Mouse (Mus musculus) lung, adult 2 months (tissue): ENCODE results near the gene Ssmem1. TPM values are rescaled to one million over a fixed set of nuclear protein-coding genes. Genes with fewer than 3 reads are reported as not detected.

Experiments used
- DNase-seq: peaks from one replicate; pipeline ENCODE4 v3.0.0; 2022
- H3K4me1 ChIP-seq: fragments of 200-500 bp; 2 replicates; pipeline ENCODE4 v1.6.1; 2011; ENCODE audit warnings: low read length; ENCODE audit not compliant: control insufficient read depth, insufficient read depth
- H3K4me3 ChIP-seq: fragments of 200-500 bp; replicated peaks from 2 replicates; pipeline ENCODE3; 2011; ENCODE audit warnings: low read depth, mild to moderate bottlenecking, control low read depth, low read length; ENCODE audit errors: extremely low read depth
- CTCF ChIP-seq: fragments of 200-500 bp; IDR thresholded peaks from 2 replicates; pipeline ENCODE4 v1.5.1; 2011; ENCODE audit warnings: mild to moderate bottlenecking, low read length, control low read depth; ENCODE audit not compliant: insufficient read depth
- POLR2A ChIP-seq: fragments of 200-500 bp; IDR thresholded peaks from 2 replicates; pipeline ENCODE4 v1.6.1; 2011; ENCODE audit warnings: low read depth, mild to moderate bottlenecking, control low read depth, low read length, borderline replicate concordance; ENCODE audit errors: extremely low read depth
- WGBS: fragments of 180-500 bp; shearing (Covaris S2); methylation state at CpG from one replicate; pipeline ENCODE4 v1.1.7; 2018; 5-methylcytosine and 5-hydroxymethylcytosine counted together
- polyA plus RNA-seq: library from polyadenylated mRNA; depleted of rRNA; stranded (reverse); fragments of >200 nt; gene quantifications from 2 replicates; pipeline ENCODE4 v1.2.3, GENCODE M21; 2012; rRNA removed

The Ssmem1 gene
- polyA plus RNA-seq, 1 experiment, result not detected

DNA sequence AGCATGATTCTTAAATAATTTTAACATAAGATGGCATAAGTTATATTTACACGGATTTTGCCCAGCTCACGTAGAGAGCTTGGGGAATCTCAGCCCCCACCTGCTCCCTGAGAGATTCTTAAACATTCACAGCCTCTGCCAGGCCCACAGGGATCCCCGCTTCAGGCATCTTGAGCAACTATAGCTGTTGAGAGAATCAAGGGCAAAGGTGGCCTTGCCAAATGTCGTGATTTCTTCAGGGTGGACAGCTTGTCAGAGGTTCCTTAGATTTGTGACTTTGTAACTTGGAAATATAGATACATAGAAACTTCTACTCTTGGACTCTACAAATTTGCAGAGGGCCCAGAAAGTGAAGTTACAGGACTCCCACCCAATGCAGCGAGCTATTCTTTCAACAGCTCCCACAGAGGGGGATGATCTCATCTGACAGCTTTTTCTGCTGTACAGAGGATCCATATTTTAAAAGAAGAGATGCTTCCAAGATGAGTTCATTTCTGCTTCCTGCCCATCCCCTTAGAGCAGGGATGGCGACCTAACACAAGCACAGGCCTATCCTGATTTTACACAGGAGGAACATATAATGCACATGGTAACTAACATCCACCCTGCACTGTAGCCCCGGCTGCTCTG lies 43.8 kb downstream of the Ssmem1 start:
- H3K4me1 ChIP-seq, result no peaks in the 10 kb centered on the region
- no peak overlapping the region for H3K4me3 ChIP-seq
- no peak for DNase-seq
- 78% methylated on average over 7 of the region's 7 CpGs for WGBS
- TF ChIP-seq CTCF (no peak), POLR2A (no peak)

- Histone ChIP-seq H3K4me1 (no peaks in the 10 kb centered on the region), H3K4me3 (no peak overlapping the region)
- TF ChIP-seq CTCF (no peak), POLR2A (no peak)
- DNase-seq, result no peak
- 93% methylated on average over 5 of the region's 5 CpGs for WGBS
Measured at GRCm38 (mm10) chr6:30554092-30554491, 44.4 kb downstream of the Ssmem1 start.

- TF ChIP-seq POLR2A, result no peak
- no peak for TF ChIP-seq CTCF
- 82% methylated on average over 5 of the region's 5 CpGs for WGBS
- no peak for DNase-seq
Measured at GRCm38 (mm10) chr6:30554621-30555170, 45.0 kb downstream of the Ssmem1 start.

DNA sequence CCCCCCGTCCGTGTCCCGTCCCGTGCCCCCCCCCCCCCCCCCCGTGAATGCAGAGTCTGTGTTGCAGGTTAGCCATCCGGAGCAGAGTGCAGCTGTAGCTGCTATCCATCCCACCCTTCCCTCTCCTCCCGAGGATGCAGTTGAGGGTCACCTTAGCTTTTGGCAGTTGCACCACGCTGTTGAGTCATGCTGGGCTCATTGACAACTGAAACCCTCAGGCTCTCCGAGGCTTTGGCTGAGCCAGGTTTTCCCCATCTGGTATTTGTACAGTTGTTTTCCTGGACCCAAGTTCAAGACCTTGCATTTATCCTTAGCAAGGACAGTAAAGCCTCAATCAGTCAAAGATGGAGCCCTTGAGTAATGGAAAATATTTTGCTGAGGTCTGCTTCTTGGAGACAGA lies 46.4 kb downstream of the Ssmem1 start:
- no peak for DNase-seq
- Histone ChIP-seq H3K4me3 (no peak overlapping the region), H3K4me1 (no peaks in the 10 kb centered on the region)
- 23% methylated on average over 9 of the region's 9 CpGs for WGBS
- TF ChIP-seq POLR2A, result no peak
- TF ChIP-seq CTCF, result no peak

More at GRCm38 (mm10) chr6:30554621-30555170, 45.0 kb downstream of the Ssmem1 start:
- no peaks in the 10 kb centered on the region for H3K4me1 ChIP-seq
- no peak overlapping the region for H3K4me3 ChIP-seq

DNA sequence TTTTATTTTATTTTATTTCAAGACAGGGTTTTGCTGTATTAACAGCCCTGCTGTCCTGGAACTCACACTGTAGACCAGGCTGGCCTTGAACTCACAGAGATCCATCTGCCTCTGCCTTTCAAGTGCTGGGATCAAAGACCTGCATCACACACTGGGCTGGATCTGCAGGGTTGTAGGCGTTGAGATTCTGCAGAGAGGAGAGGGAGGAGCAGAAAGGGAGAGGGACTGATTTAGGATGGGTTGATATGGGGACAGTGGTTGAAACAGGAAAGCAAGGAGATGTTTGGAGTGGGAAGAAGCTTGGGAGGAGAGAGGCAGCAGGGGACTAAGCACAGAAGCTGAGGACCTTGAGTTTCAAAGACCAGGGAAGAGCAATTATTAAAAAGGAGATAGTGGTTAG lies 50.1 kb downstream of the Ssmem1 start:
- DNase-seq, result no peak
- no peaks in the 10 kb centered on the region for H3K4me1 ChIP-seq
- TF ChIP-seq POLR2A (no peak), CTCF (no peak)
- H3K4me3 ChIP-seq, result no peak overlapping the region
- WGBS, result 76% methylated on average over 1 of the region's 1 CpGs

- H3K4me3 ChIP-seq, result no peak overlapping the region
- no peak for TF ChIP-seq POLR2A
- WGBS, result 68% methylated on average over 4 of the region's 4 CpGs
- no peak for DNase-seq
- no peaks in the 10 kb centered on the region for H3K4me1 ChIP-seq
Measured at GRCm38 (mm10) chr6:30562132-30562531, 52.5 kb downstream of the Ssmem1 start.

- Histone ChIP-seq H3K4me3 (no peak overlapping the region), H3K4me1 (no peaks in the 10 kb centered on the region)
- no peak for DNase-seq
- TF ChIP-seq CTCF (no peak), POLR2A (no peak)
- 48% methylated on average over 6 of the region's 6 CpGs for WGBS
Measured at GRCm38 (mm10) chr6:30563575-30563974, 53.9 kb downstream of the Ssmem1 start.

GRCm38 (mm10) chr6:30564051-30564450 lies 54.4 kb downstream of the Ssmem1 start:
- Histone ChIP-seq H3K4me1 (no peaks in the 10 kb centered on the region), H3K4me3 (no peak overlapping the region)
- no peak for DNase-seq
- TF ChIP-seq POLR2A (no peak), CTCF (no peak)
- WGBS, result 79% methylated on average over 6 of the region's 6 CpGs

DNA sequence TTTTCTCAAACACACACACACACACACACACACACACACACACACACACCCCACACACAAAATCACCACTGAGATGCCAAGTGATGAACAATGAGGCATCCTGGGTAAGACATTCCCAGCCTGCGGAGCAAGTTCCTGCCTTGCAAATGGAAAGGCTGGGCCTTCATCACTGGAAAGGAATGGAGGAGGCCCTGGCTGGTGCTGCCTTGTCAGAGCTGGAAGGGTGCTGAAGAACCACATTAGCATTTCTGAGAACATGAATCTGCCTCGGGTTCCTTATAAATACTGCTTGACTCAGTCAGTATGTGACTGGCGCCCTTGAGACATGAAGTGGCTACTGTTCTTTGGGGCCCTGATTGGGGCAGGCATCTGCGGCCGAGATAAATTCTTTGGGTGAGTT lies 58.4 kb downstream of the Ssmem1 start, which contains the start of gene Cpa4:
TSS of gene Cpa4 (plus strand) at position 301 of the 400 bp plus-strand sequence.
- DNase-seq, result no peak
- no peak for TF ChIP-seq CTCF
- TF ChIP-seq POLR2A, result no peak
- Histone ChIP-seq H3K4me1 (no peaks in the 10 kb centered on the region), H3K4me3 (no peak within 1 kb of the TSS)
- 69% methylated on average over 5 of the region's 5 CpGs for WGBS

GRCm38 (mm10) chr6:30569331-30569730 lies 59.7 kb downstream of the Ssmem1 start:
- no peak for DNase-seq
- 95% methylated on average over 10 of the region's 10 CpGs for WGBS
- no peak for TF ChIP-seq CTCF
- TF ChIP-seq POLR2A, result no peak
- Histone ChIP-seq H3K4me3 (no peak overlapping the region), H3K4me1 (no peaks in the 10 kb centered on the region)

Other genes starting within 250 kb of the Ssmem1 start
- 59.9 and 103 TPM in 2 replicates for gene Ube2h, start 205.3 kb upstream of the Ssmem1 start, polyA plus RNA-seq
- gene Zc3hc1, start 118.8 kb upstream of the Ssmem1 start, polyA plus RNA-seq, result 13.8 TPM in 2 replicates
- gene Klhdc10, start 108.0 kb upstream of the Ssmem1 start, polyA plus RNA-seq, result 13.9 and 17.8 TPM in 2 replicates
- 31.4 and 40.3 TPM in 2 replicates for gene Tmem209, start 66 bp upstream of the Ssmem1 start, polyA plus RNA-seq
- gene Cpa2, start 31.7 kb downstream of the Ssmem1 start, polyA plus RNA-seq, result 0.13 and 0.28 TPM in 2 replicates
- 4.6 TPM in 1 of 2 replicates, not detected in the other for gene Cpa4, start 58.5 kb downstream of the Ssmem1 start, polyA plus RNA-seq
- gene Cpa5, start 101.2 kb downstream of the Ssmem1 start, polyA plus RNA-seq, result not detected in 2 replicates
- 0.39 and 4.3 TPM in 2 replicates for gene Cpa1, start 129.4 kb downstream of the Ssmem1 start, polyA plus RNA-seq
- gene Cep41, start 183.9 kb downstream of the Ssmem1 start, polyA plus RNA-seq, result 3.7 and 4.6 TPM in 2 replicates
- gene Mest, start 213.7 kb downstream of the Ssmem1 start, polyA plus RNA-seq, result 108 and 160 TPM in 2 replicates